Mouse (Mus musculus) ES-Bruce4 (cell line): ENCODE results near the gene Gorab.

Source experiments
- CTCF ChIP-seq: IDR thresholded peaks from one replicate; pipeline ENCODE4 v1.8.1; 2011; ENCODE audit warnings: low read depth, low read length
- EP300 ChIP-seq: IDR thresholded peaks from 2 replicates; pipeline ENCODE4 v1.6.1; 2011; ENCODE audit warnings: low read depth, low read length; ENCODE audit not compliant: insufficient read depth

GRCm38 (mm10) chr1:163423467-163424014, 20.1 kb upstream of the Gorab start:
- TF ChIP-seq EP300 (no peak), CTCF (no peak)
